Comparison of ENCODE assay signal across 14 mouse cellular contexts in the genomic region with DNA sequence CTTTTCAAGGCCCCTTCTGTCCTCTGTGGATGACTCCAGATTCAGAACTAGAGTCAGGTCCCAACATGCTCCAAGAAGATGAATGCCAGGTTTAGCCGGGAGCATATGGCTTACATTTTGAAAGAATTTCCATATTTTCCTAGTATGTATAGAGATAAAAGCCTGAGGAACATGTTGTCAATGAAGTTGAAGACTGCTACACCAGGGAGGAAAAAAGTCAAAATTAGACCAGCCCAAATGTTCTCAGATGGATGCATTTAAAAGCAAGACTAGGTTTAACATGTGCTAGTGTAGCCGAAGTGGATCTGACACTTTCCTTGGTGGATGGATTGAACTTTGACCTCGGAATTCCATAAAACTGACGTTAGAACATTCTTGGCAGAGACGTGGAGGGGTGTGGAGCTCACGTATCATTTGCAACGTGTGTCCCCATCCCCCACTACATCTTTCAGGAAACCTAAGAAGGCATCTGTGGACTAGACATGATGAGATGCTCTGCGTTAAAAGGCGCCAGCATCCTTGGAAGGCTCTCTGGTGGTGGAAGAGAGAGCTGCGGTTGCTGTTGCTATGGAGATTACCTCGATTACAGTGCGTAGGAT. TPM values are rescaled to one million over a fixed set of nuclear protein-coding genes. Genes with fewer than 3 reads are reported as not detected.
A peak's percentile ranks its signal among the peaks of the same experiment; 100 is the strongest.
DNase-seq lines count a peak whose midpoint lies in the region; ATAC-seq and TF ChIP-seq lines count a peak whose summit lies in the region.
"Had no signal": no experiment of that assay in that cellular context is flagged by ENCODE, and none has a peak within 500 bp of the region (broad histone marks: within the 10 kb centered on the region; RNA-seq: fewer than 3 reads in every experiment).

No protein-coding gene starts in this region.

- H3K9me3 ChIP-seq in limb, embryonic 15.5 days: no peaks in the 10 kb centered on the region
- H3K9me3 ChIP-seq: heart, embryonic 15.5 days; intestine, embryonic 15.5 days had no signal

- no peak for TF ChIP-seq POLR2A in brain, embryonic 14.5 days (IDR thresholded peaks at IDR 0.05; ENCODE audit: borderline replicate concordance, extremely low read depth, insufficient read depth, insufficient read length, poor library complexity, severe bottlenecking)

- ATAC-seq in frontal cortex, adult (ENCODE audit: low TSS enrichment): peak; percentile 90
- 0 out of 2 replicates have a peak, but pooled peaks have one; percentile 22 for ATAC-seq in limb, embryonic 15.5 days (ENCODE audit: insufficient number of reproducible peaks, low FRiP score, low TSS enrichment, low read depth)
- ATAC-seq: intestine, embryonic 15.5 days; liver, embryonic 12.5 days; lung, postnatal 0 days had no signal

- no peak overlapping the region for H3K4me3 ChIP-seq in limb, embryonic 15.5 days
- H3K4me3 ChIP-seq: heart, embryonic 15.5 days; intestine, embryonic 15.5 days; liver, embryonic 12.5 days; midbrain, embryonic 10.5 days had no signal

- peaks cover 24% of the 10 kb centered on the region for H3K4me1 ChIP-seq in limb, embryonic 15.5 days

- H3K27me3 ChIP-seq in limb, embryonic 15.5 days: no peaks in the 10 kb centered on the region
- H3K27me3 ChIP-seq: heart, embryonic 15.5 days; intestine, embryonic 15.5 days; liver, embryonic 12.5 days had no signal

- no peak overlapping the region for H3K4me2 ChIP-seq in limb, embryonic 15.5 days
- H3K4me2 ChIP-seq: heart, embryonic 15.5 days; intestine, embryonic 15.5 days; liver, embryonic 12.5 days had no signal

- no peaks in the 10 kb centered on the region for H3K36me3 ChIP-seq in limb, embryonic 15.5 days
- H3K36me3 ChIP-seq: heart, embryonic 15.5 days; intestine, embryonic 15.5 days; midbrain, embryonic 10.5 days had no signal

- DNase-seq in frontal cortex, postnatal 25 days (ENCODE audit: low spot score in 2 of 2): no peak
- DNase-seq in 3T3-L1 (ENCODE audit: low read depth, low spot score): peak; percentile 46
- peak; percentile 31 for DNase-seq in brain, embryonic 14.5 days (ENCODE audit: low read depth)
- no peak for DNase-seq in c-Kit-positive CD71-positive TER-119-positive erythroid progenitor cells, embryonic 14.5 days (ENCODE audit: low spot score)
- no peak for DNase-seq in lung, postnatal 25 days (ENCODE audit: low spot score)
- DNase-seq: cerebellum, adult 2 months; kidney, postnatal 10 days had no signal

- 47% methylated on average over 12 of the region's 12 CpGs for WGBS in limb, embryonic 15.5 days

- peak overlapping the region; percentile 54 for H3K27ac ChIP-seq in limb, embryonic 15.5 days
- H3K27ac ChIP-seq: heart, embryonic 15.5 days; intestine, embryonic 15.5 days; liver, embryonic 12.5 days; midbrain, embryonic 10.5 days had no signal

- no peak overlapping the region for H3K9ac ChIP-seq in limb, embryonic 15.5 days
- H3K9ac ChIP-seq: heart, embryonic 15.5 days; intestine, embryonic 15.5 days; liver, embryonic 12.5 days had no signal

- no peak for TF ChIP-seq CTCF in brain, embryonic 14.5 days (IDR thresholded peaks at IDR 0.05; ENCODE audit: borderline replicate concordance, extremely low read depth, insufficient read depth, insufficient read length)

RNA-seq across cellular contexts. Expression of a gene that starts 8.0 kb away (rescaled TPM):
- polyA plus RNA-seq in brain, embryonic 14.5 days (2012; rRNA removed): 18.2 and 21.6 TPM in 2 replicates
- polyA plus RNA-seq in limb, embryonic 15.5 days (2015; fragmentation: Nextera tagmentation; extraction: Ambion mirVana): 13.3 and 17.4 TPM in 2 replicates

RNA-seq across cellular contexts. Expression of a gene that starts 37.7 kb away (rescaled TPM):
- polyA plus RNA-seq in brain, embryonic 14.5 days (2012; rRNA removed): 19.3 and 40.7 TPM in 2 replicates
- 105 and 116 TPM in 2 replicates for polyA plus RNA-seq in limb, embryonic 15.5 days (2015; fragmentation: Nextera tagmentation; extraction: Ambion mirVana)

Comparison
In these comparisons a context has a peak if more than half of its experiments do, and no peak if none do; other contexts are left out.
1. DNase-seq: peak in 3T3-L1 (single experiment) and brain, embryonic 14.5 days (single experiment); none in frontal cortex, postnatal 25 days (0 of 2), c-Kit-positive CD71-positive TER-119-positive erythroid progenitor cells, embryonic 14.5 days (single experiment) and lung, postnatal 25 days (single experiment).